Mouse (Mus musculus) liver, embryonic 11.5 days (tissue): ENCODE data around the gene 1700010I14Rik. TPM values are rescaled to one million over a fixed set of nuclear protein-coding genes. Genes with fewer than 3 reads are reported as not detected.

ENCODE experiments used
- ATAC-seq: fragments of 200-750 bp; cut with Nextera tagmentation; replicated peaks from 2 replicates; pipeline ENCODE4 v1.8.0; 2017; ENCODE audit warnings: moderate number of reproducible peaks, mild to moderate bottlenecking, moderate TSS enrichment, moderate library complexity; ENCODE audit not compliant: low FRiP score
- DNase-seq: peaks from one replicate; pipeline ENCODE4 v3.0.0-alpha.2; 2017; ENCODE audit warnings: low spot score
- H3K27ac ChIP-seq: fragments of 300-500 bp; sonication (generic); 2 replicates; pipeline ENCODE4 v1.5.1; 2014; ENCODE audit warnings: mild to moderate bottlenecking, low read depth, low read length, control low read depth
- H3K27me3 ChIP-seq: fragments of 300-500 bp; sonication (generic); replicated peaks from 2 replicates; pipeline ENCODE4 v1.6.1; 2014; ENCODE audit warnings: low read length, mixed read lengths; ENCODE audit not compliant: control insufficient read depth, insufficient read depth
- H3K36me3 ChIP-seq: fragments of 300-500 bp; sonication (generic); 2 replicates; pipeline ENCODE4 v1.6.1; 2014; ENCODE audit warnings: mild to moderate bottlenecking, low read length, moderate library complexity, mixed read lengths; ENCODE audit not compliant: control insufficient read depth, insufficient read depth
- H3K4me1 ChIP-seq: fragments of 300-500 bp; sonication (generic); replicated peaks from 2 replicates; pipeline ENCODE4 v1.6.1; 2014; ENCODE audit warnings: low read length, mixed read lengths; ENCODE audit not compliant: control insufficient read depth, insufficient read depth
- H3K4me2 ChIP-seq: fragments of 300-500 bp; sonication (generic); 2 replicates; pipeline ENCODE4 v1.6.1; 2014; ENCODE audit warnings: mild to moderate bottlenecking, control low read depth, moderate library complexity
- H3K4me3 ChIP-seq: fragments of 300-500 bp; sonication (generic); 2 replicates; pipeline ENCODE4 v1.5.1; 2014; ENCODE audit warnings: low read depth, low read length, control low read depth
- H3K9ac ChIP-seq: fragments of 300-500 bp; sonication (generic); 2 replicates; pipeline ENCODE4 v1.6.1; 2014; ENCODE audit warnings: low read depth, low read length, control low read depth
- H3K9me3 ChIP-seq: fragments of 300-500 bp; sonication (generic); 2 replicates; pipeline ENCODE4 v1.6.1; 2016; ENCODE audit warnings: low read length, inconsistent platforms, mixed read lengths; ENCODE audit not compliant: control insufficient read depth
- WGBS: fragments of 180-500 bp; shearing (Covaris S2); extraction: QIAGEN DNeasy Blood & Tissue Kit; methylation state at CpG from one replicate; pipeline ENCODE4 v1.1.7; 2014; 5-methylcytosine and 5-hydroxymethylcytosine counted together
- polyA plus RNA-seq: library from polyadenylated mRNA; unstranded; fragments of >200 nt; fragmentation: Nextera tagmentation; extraction: Ambion mirVana; gene quantifications from 2 replicates; pipeline ENCODE4 v1.2.1, GENCODE M21; 2014

The 1700010I14Rik gene
- polyA plus RNA-seq, 1 experiment from 2014 or later = 1.9 TPM

DNA sequence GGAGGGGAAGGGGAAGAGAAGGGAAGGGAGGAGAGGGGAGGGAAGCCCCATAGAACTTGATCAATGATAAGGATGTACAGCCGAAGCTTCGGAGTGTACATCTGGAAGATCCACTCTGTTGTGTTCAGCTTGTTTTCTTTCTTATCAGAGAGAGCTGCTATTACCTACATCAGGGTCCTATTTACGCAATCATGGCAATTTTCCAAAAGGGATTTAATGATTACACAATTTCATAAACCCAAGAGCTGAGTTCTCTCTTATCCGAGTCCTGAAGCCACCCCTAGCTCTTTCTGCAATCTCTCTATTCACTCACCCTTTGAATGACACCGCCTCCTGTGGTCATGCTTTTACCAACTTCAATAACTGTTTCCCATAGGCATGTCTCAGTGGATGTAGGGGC, 45.4 kb downstream of the 1700010I14Rik start:
- Histone ChIP-seq H3K36me3 (no peaks in the 10 kb centered on the region), H3K27me3 (no peaks in the 10 kb centered on the region), H3K9me3 (no peaks in the 10 kb centered on the region), H3K27ac (no peak overlapping the region), H3K4me1 (no peaks in the 10 kb centered on the region), H3K9ac (no peak overlapping the region), H3K4me3 (no peak overlapping the region), H3K4me2 (no peak overlapping the region)
- ATAC-seq = no peak
- 71% methylated on average over 5 of the region's 5 CpGs for WGBS
- DNase-seq = no peak

GRCm38 (mm10) chr17:9035561-9036348, 47.6 kb downstream of the 1700010I14Rik start:
- no peaks in the 10 kb centered on the region for H3K27me3 ChIP-seq
- 83% methylated on average over 8 of the region's 8 CpGs for WGBS
- H3K4me3 ChIP-seq = no peak overlapping the region
- H3K9ac ChIP-seq = no peak overlapping the region
- ATAC-seq = no peak
- H3K4me1 ChIP-seq = no peaks in the 10 kb centered on the region
- H3K36me3 ChIP-seq = no peaks in the 10 kb centered on the region
- H3K4me2 ChIP-seq = no peak overlapping the region
- DNase-seq = no peak
- no peak overlapping the region for H3K27ac ChIP-seq
- no peaks in the 10 kb centered on the region for H3K9me3 ChIP-seq

DNA sequence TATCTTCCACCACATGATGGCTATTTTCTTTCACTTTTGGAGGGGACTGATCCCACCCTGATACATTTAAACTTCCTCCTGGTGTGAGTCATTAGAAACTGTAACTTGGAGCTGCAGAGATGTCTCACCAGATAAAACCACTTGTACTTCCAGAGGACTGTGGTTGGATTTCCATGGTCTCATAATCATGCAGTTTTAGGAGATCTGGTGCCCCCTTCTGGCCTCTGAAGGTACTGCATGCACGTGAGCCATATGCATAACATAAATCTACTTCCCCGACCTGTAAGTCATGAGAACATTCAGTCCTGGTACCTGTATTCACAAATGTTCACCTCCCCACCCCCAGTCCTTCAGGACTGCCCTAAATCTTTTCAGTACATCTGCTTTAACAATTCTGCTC, 54.6 kb downstream of the 1700010I14Rik start:
- Histone ChIP-seq H3K4me1 (no peaks in the 10 kb centered on the region), H3K9ac (no peak overlapping the region), H3K4me3 (no peak overlapping the region), H3K4me2 (no peak overlapping the region), H3K27ac (no peak overlapping the region), H3K9me3 (no peaks in the 10 kb centered on the region), H3K36me3 (no peaks in the 10 kb centered on the region), H3K27me3 (no peaks in the 10 kb centered on the region)
- no peak for ATAC-seq
- DNase-seq = no peak
- WGBS = 44% methylated on average over 2 of the region's 2 CpGs

GRCm38 (mm10) chr17:9052441-9052980, 64.4 kb downstream of the 1700010I14Rik start:
- ATAC-seq (no peak), DNase-seq (no peak)
- no peak overlapping the region for H3K9ac ChIP-seq
- H3K4me1 ChIP-seq = no peaks in the 10 kb centered on the region; the same call in 1 of the 2 replicates
- H3K27ac ChIP-seq = no peak overlapping the region
- no peak overlapping the region for H3K4me3 ChIP-seq
- WGBS = 70% methylated on average over 13 of the region's 13 CpGs
- no peaks in the 10 kb centered on the region for H3K36me3 ChIP-seq
- H3K9me3 ChIP-seq = no peaks in the 10 kb centered on the region
- no peaks in the 10 kb centered on the region for H3K27me3 ChIP-seq
- no peak overlapping the region for H3K4me2 ChIP-seq

DNA sequence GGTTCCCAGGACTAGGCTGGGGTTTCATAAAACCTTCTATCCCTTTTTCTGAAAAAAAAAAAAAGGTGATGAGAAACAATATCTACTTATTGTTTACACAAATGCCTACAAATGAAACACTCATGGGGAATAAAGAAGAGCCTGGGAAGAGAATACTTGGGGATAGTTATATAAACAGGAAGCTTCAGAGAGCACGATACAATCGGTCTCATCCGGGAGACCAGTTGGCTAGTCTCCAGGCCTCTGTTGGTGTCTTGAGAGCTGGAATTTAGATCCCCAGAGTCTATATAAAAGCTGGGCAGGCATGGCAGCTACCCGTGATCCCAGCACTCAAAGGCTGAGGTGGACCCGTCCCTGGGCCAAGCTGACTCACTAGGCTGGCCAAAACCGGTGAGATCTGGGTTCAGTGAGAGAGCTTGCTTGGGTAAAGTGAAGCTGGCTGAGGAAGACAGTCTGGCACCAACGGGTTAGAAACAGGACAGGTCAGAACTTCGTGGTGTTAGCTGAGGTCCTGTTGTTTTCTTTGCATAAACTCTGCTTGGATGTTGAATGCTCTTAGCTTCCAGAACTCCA, 71.3 kb downstream of the 1700010I14Rik start:
- DNase-seq = no peak
- no peak overlapping the region for H3K4me3 ChIP-seq
- H3K9ac ChIP-seq = no peak overlapping the region
- no peaks in the 10 kb centered on the region; the same call in 1 of the 2 replicates for H3K4me1 ChIP-seq
- no peaks in the 10 kb centered on the region for H3K9me3 ChIP-seq
- no peak for ATAC-seq
- WGBS = 69% methylated on average over 8 of the region's 8 CpGs
- H3K4me2 ChIP-seq = no peak overlapping the region
- H3K27ac ChIP-seq = no peak overlapping the region
- H3K36me3 ChIP-seq = no peaks in the 10 kb centered on the region
- no peaks in the 10 kb centered on the region for H3K27me3 ChIP-seq
